Mouse (Mus musculus) embryo, embryonic 10 days (tissue): Measurements from ENCODE around the gene Csf2rb2.
"Not testable (repeated sequence)": the region's sequence is repeated elsewhere in the genome, so short reads cannot be mapped to it uniquely, and the experiment has no call there.

Experiments used
- DNase-seq: peaks from one replicate; pipeline ENCODE4 v3.0.0-alpha.2; 2015; ENCODE audit warnings: low spot score

The Csf2rb2 gene

DNA sequence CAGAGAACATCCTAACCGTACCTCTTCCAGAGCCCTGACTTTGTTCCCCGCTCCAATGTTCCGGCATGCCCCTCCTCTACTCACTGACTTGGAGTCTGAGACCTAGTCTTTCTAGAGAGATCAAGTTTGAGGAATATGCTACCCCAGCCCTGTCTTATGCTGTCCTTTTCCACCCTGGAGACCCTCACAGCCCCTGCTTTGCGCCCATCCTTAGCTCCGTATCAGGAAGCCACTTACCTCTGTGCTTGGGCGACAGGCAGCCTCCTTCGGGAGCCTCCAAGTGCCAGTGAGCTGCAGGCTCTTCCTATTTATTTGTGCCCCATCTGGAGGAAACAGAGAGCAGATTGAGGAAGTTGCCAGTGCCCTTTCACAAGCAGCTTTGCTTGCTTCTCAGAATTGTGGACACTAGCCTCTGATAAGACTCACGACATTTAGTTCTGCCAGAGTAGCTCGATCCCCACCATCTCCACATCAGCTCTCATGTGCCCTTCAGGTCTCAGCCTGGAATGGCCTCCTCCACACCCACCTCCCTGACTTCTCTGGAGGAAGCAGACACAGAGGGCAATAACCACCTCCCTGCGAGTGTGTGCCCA, at the start of gene Csf2rb2:
Gene Csf2rb2, minus strand, starts transcription at position 381 of the 593 bp plus-strand sequence.
- DNase-seq: no peak

DNA sequence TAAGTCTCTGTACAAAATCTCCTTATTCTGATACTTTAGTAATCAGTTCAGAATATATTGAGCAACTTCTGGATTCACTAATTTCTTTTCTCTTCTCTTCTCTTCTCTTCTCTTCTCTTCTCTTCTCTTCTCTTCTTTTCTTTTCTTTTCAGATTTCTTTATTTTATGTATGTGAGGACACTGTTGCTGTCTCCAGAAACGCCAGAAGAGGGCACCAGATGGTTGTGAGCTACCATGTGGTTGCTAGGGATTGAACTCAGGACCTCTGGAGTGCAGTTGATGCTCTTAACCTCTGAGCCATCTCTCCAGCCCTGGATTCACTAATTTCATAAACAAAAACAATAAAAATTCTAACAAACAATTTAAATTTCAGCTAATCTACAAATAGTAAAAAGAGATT, 49.4 kb upstream of the Csf2rb2 start:
- DNase-seq: peak; percentile 60

DNA sequence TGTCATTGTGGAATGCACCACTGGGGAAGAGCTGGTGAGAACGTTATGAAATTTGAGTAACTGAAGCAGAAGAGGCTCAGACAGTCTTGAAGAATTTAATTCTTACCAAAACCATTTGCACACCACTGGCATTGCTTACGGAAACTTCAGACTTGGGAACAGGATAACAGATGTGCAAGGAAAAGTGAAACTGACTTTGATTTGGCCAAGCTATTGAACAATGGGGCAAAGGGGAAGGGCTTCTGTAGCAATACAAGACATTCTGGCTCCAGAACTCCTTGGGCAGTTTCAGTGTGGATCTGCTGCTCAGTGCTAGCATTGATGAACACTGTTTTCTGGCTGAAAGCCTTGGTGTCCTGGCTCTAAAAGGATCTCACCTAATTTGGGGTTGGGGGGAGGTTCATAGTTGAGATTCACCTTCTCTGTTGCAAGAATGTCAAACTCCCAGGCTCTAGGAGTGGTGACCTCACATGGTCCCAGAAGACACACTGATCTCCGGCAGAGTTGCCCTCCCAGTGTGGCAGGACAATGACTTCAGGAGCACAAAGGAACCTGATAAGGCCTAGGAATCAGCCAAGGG, 46.2 kb upstream of the Csf2rb2 start:
- DNase-seq: no peak

DNA sequence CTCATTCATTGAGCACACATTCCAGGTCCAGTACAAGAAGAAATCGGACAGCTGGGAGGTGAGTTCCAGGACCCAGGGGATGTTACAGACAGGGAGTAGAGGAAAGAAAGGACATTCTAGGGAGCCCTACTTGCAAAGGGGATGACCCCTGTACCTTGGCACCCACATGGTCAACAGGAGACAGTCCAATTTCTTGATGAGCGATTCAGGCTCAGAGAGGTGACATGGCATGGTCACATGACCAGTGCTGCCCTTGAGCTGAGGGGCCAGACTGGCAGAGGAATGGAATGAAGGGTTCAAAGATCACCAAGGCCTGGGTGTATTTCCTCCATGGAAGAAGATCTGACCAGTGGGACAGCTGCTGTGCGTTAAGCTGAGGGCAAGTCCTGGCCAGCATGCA, 39.0 kb upstream of the Csf2rb2 start:
- DNase-seq: no peak

DNA sequence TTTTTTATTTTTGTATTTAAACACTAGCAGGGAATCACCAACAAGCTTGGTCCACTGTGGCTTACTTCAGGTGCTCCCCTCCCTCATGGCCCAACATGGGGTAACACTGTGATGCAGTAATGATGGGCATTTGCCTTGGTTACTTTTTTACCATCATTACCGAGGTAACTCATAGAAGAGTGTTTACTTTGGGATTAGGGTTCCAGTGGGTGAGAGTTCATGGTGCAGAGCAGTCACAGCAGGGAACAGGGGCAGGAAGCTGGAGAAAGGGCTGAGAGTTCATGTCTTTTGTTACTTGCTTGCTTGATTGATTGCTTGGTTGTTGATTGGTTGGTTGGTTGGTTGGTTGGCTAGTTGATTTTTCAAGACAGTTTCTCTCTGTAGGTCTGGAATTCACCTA, 38.2 kb upstream of the Csf2rb2 start:
- no peak for DNase-seq

DNA sequence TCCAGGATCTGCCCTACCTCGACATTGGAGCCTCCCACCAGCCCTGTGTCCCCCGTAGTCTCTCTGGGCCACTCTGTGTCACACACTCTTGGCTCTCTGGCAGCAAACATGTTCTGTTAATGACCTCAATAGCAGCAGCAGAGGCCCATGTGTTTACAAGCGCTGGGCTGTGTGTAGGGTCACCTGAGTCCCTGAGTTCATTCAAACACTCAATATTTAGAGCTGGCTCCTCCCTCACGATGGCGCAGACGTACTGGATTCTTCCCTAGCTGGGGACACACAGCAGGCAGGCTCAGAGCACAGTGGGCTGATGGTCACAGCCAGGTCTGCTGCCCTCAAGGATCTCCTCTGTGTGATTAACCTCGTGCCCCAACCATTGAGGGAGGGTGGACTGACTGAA, 35.4 kb upstream of the Csf2rb2 start:
- DNase-seq: not testable (repeated sequence)

DNA sequence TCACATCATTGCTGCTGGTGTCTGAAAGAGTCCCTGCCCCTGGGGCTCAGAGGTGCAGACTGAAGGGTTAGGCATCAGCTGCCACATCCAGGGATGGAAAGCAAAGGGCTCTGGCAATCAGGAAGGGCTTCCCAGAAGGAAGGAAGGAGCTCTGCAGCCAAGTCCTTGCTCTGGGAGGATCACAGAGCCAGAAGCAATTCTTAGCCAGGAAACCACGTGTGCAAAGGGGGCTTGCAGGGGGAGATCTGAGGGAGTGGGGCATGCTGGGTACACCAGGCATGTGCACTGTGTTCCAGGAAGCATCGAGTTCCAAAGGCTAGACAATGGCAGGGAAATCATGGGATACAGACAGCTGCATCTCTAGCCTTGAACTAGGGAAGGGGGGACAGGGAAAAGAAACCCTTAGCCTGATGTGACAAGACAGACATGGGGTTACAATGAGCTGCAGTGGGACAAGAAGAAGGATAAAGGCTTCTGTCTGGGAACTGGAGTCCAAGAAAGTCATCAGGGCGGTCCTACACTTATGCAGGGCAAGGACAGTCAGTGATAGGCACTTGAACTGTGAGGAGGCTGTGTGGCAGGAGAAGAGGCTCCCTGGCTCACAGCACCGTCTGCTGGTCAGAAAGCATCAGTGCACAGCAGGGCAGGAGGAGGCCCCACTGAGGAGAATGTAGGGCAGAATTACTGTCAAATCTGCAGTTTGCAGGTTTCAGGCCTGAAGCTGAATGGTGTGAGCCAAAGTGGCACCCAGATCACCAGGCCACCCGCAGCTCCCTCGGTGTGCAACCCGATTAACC, 34.3 kb upstream of the Csf2rb2 start:
- peak; percentile 72 for DNase-seq

DNA sequence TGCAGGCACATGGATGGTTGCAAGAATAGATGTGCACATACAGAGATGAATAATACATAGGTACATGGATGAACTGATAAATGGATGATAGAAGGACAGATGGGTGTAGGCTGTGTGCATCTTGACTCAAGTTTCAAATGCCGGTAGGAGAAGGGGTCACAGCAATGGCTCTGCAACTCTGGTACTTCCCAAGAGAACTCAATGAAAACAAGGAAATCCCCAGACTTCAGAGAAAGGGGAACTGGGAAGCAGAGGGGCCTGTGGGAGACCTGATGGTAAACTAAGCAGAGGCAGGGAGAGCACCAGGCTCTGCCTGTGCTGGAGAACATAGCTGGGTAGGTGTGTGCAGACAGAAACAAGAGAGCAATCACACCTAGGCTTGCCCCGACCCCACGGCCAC, 28.9 kb upstream of the Csf2rb2 start:
- DNase-seq: no peak

DNA sequence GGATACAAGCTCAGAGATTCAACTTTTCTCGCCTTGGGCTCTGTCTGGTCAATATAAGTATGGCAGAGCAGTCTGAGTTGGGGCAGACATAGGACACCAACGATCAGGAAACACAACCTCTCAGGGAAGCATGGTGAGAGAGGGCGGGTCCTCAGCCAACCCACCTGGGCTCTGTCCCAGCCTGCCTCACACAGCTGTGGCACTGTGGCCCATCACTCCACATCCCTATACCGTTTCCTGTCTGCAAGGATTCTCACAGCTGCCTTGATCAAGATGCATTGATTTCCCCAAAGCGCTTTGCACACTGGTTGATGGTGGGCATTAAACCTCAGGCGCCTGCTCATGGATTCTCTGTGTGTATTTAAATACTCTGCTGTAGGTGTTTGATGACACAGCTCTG, 27.5 kb upstream of the Csf2rb2 start:
- DNase-seq: no peak

DNA sequence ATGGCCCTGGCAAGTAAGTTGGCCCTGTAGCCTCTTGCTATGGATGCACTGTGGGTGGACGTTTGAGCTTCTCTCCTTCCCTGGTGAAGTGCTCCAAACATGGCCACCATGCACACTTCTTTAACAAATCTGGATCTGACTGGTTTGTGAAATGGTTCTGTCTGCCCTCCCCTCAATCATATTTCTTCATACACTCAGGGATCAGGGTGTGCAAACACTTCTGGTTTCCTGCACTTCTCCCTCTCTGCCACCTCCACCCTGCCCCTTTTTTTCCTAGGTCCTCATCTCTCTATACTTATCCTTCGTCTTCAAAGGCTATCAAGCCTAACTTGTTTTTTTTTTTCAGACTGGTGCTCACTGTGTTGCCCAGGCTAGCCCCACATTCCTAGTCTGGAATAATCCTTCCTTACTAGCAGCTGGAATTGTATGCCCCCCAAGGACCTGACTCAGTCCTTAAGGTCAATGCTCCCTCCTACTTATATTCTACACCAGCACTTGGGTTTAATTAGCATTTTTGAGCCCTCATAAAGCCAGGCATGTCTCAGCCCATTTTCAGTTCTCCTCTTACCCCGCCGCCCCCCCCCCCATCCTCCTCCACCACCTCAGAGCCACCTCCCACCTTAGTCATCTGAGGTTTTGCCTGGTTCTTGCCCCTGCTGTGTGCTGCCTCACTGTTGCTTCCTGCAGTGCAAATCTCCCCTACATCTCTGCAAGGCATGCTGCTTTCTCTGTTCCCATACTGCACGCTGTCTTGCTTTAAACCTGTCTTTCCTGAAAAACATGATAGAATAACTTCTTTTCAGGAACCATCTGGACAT, 26.2 kb upstream of the Csf2rb2 start:
- DNase-seq: no peak

DNA sequence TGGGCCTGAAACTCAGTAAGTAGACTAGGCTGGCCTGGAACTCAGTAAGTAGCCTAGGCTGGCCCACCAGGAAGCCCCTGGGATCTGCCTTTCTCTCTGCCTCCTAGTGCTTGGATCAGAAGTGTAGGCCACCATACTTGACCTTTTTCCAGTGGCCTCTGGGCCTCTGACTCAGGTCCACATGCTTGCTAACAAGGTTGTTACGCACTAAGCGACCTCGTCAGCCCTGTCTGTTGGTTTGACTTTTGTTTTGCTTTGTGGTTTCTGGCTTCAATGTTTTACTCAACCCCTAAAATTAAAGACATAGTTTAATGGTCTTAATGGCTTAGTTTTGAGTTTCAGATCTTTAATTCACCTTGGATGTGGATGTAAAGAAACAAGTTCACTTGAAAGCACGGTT, 25.2 kb upstream of the Csf2rb2 start:
- no peak for DNase-seq

DNA sequence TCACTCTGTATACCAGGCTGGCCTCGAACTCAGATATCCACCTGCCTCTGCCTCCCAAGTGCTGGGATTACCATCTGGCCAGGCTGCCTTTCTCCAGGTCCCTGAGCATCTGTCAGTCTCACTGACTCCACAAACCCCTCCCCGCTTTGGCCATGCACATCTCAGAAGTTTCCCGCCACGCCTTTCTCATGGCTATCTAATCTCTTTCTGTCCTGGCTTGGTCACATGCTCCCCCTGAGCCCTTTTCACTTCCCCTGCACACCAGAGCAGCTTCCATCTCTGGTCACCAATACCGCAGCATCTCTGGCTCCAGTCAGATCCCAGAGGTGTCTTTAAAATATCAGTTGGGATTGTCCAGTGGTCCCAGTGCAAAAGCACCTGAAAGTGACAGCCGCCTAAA, 24.5 kb upstream of the Csf2rb2 start:
- DNase-seq: not testable (repeated sequence)

DNA sequence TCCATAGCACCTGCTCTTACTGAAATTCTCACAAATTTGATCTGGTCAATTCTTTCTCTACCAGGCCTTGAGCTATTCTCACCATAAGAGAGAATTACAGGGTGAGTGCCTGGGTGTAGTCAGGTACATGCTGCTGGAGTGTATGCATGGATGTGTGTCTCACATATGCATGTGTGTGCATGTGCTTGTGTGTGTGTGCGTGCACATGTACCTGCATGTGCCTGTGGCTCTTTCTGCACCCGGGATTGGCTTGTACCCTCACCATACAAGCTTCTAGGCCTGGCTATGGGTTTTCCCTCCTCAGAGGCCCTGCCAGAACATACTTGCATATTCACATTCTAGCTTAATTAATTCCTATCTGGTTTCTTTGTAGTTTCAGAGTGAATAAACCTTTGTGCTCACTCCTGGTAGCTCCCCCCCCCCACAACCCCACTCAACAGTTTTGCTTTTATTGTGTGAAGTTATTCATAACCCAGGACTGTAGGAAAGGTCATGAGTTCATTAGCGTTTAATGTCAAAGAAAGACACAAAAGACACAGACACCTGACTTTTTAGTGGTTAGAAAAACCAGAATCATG, 23.1 kb upstream of the Csf2rb2 start:
- DNase-seq: no peak

DNA sequence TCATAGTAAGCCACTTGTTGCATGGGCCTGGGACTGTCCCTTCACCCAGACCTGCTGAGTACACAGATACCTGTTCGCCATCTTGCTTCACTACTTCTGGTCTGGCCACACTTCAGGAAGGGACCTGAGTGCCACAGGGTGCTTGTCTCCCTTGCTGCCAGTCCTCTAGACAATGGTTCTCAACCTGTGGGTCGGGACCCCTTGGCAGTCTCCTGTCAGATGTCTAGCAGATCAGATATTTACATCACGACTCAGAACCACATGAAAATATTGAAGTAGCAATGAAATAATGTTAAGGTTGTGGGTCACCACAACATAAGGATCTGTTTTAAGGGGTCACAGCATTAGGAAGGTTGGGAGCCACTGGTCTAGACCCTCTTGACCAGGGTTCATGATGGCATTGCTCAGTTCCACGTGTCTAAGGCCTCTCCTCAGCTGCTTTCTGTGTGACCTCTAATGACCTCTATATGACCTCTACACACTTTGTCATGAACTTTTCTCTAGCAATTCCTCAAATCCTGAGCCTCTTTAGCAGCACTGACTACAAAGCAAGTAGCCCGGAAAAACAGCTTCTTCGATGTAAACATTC, 22.3 kb upstream of the Csf2rb2 start:
- DNase-seq: not testable (repeated sequence)

DNA sequence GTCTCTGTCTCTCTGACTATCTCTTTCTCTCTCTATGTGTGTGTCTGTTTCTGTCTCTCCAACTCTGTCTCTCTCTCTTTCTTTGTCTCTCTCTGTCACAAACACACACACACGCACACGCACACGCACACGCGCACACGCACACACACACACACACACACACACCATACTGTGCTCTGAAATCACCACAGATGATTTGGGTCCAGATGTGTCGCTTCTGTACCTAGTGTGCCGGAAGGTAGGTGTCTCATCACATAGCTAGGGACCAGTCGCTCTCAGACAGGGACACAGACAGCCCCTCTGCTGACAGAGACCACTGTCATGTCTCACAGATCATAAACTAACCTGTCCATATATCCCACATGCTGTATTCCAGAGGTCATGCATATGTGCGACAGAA, 21.2 kb upstream of the Csf2rb2 start:
- no peak for DNase-seq

DNA sequence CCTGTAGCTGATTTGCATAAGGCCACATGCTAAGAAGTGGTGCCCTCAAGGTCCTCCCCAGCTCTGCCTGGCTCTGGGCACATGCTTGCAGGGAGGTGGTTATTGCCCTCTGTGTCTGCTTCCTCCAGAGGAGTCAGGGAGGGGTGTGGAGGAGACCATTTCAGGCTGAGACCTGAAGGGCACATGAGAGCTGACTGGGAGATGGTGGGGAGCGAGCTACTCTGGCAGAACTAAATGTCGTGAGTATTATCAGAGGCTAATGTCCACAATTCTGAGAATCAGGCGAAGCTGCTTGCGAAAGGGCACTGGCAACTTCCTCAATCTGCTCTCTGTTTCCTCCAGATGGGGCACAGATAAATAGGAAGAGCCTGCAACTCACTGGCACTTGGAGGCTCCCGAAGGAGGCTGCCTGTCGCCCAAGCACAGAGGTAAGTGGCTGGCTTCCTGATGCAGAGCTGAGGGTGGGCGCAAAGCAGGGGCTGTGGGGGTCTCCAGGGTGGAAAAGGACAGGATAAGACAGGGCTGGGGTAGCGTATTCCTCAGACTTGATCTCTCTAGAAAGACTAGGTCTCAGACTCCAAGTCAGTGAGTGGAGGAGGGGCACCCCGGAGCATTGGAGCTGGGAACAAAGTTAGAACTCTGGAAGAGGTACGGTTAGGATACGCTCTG, 20.3 kb upstream of the Csf2rb2 start, which contains the start of gene Csf2rb:
Gene Csf2rb, plus strand, starts transcription at position 82 of the 669 bp plus-strand sequence.
- no peak for DNase-seq

DNA sequence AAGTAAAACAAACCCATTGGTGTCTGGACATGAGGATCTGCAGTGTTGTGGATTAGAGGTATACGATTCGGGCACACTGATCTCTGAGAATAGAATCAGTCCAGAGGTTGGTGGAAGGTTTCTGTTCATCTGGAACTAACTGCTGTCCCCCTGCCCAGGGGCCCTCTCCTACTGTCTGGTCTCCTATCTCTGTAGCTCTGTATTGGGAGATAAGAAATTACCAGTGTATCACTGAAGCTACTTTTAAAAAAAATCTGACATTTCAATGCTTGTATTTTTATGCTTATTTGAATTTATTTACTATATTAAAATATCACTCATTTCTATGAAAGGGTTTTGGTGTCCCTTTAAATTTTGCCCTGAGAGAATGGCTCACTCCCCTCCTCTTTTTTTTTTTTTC, 18.8 kb upstream of the Csf2rb2 start:
- no peak for DNase-seq

DNA sequence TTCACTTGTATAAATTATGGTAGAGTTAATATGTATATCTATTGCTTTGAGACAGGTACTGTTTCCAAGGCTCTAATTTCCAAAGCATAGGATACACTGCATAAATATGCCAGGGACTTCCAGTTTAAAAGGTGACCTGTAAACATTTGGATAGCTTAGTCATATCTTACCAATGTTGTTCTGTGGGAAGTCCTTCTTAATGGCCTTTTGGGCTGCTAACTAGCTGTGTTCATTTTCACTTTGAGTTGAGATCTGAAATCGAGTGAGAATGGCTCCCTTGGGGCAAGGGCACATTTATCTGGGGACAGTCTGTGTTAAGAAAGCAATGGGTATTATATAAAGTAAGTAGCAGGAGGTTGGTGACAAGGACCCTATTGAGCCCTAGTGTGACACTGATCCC, 17.8 kb upstream of the Csf2rb2 start:
- no peak for DNase-seq

DNA sequence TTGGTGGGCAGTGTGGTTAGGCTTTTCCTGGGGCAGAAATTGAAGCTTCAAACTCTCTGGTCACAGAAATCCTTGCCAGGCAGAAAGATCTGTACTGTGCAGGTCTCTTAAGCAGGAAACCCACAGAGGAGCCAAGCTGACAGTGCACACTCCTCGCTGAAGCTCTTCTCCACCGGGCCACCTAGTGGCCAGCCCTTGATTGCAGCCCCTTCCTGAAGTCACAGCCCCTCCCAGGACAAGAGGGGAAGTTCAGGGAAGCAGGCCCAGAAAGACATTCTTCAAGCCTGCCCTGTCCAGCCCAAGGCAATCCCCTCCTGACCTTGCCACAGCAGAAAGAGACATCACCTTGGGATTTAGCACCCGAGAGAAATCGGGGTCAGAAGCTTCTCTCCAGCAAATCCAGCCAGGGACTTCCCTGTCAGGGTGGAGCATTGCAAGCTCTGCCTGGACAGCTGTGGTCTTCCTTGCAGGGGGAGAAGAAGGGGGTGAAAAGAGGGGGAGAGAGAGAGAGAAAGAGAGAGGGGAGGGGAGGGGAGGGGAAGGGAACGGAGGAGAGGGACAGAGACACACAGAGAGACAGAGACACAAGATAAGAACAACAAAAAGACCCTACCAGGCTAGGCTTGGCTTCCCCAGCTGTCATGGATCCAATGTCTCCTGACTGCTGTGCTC, 15.4 kb upstream of the Csf2rb2 start:
- peak; percentile 77 for DNase-seq

DNA sequence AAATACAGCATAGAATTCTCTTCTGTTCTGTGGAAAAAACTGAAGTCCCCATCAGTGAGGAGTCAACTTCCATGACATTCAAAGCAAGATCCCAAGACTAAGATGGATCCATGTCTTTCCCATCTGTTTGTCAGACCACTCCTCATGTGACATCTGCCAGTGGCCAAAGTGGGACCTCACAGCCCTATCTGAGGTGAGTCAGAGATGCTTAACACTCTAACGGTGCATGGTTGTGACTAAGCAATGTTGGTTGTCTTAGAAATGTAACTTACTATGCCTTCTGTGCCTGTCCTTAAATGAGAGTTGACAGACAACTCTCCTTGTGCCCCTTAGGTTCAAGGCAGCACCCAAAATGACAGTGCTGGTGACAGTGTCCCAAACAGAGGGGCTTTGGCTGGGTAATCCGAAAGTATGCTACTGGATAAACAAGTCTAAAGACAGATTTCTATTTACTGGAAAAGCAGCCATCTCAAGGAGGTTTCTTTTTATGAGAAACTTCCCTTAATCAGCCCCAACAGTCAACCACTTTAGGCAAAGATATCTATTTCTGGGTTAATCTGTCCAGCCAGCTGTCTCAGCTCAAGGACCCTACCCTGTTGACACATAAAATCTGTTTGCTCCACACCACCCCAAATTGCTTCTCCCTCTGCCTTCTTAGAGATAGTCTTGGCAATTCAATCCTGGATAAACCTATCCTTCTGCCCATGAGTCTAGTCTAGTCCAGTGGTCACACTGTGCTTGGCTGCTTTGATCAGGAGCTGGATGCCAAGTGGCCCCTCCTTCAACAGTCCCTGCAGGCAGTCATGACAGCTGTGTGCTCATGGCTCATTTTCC, 13.0 kb upstream of the Csf2rb2 start:
- peak; percentile 9 for DNase-seq
